ENCODE assay signal across 9 mouse cellular contexts in the genomic region with DNA sequence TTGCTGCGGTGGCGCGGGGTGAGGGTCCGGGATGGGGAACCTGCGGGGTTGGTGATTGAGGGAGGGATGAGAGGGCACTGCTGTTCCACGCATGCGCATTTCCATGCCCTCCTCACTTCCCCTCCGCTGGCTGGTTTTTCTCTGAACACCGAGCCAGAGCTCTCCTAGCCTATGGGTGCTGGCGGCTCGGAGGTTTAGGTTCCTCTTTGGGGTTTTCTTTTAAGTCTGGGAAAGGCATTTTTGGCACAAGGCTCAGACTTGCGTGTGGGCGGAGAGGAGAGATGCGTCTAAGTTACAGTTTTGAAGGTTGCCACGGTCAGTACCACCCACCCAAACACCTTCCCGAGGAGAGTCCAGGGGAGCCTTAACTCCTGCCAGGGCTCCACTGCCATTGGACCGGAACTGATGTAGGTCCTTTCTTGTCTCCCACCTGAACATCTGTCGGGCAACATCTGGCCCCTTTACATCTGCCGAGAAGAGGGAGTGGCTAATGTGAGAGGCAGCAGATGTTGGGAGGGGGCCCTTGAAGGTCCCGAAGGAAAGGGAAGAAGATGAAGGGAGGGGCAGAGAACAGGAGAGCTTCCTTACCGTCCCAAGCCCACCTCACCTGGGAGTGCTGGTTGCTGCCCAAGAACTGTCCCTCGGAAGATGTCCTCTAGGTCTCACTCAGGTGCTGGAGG. TPM values are rescaled to one million over a fixed set of nuclear protein-coding genes. Genes with fewer than 3 reads are reported as not detected.
DNase-seq lines count a peak whose midpoint lies in the region; ATAC-seq lines count a peak whose summit lies in the region.
"Had no signal": no experiment of that assay in that cellular context is flagged by ENCODE, and none has a peak within 500 bp of the region (broad histone marks: within the 10 kb centered on the region; RNA-seq: fewer than 3 reads in every experiment).

No protein-coding gene starts in this region.

- no peak for DNase-seq in kidney, postnatal 25 days
- DNase-seq in ES-CJ7 (ENCODE audit: low read depth, low spot score) (peak; percentile 57), liver (peak; percentile 37)
- peak; percentile 50 for DNase-seq in neural tube, embryonic 10.5 days (ENCODE audit: extremely low spot score, low spot score)
- no peak for DNase-seq in urinary bladder, postnatal 4 days (ENCODE audit: low spot score in 2 of 2)
- DNase-seq in adrenal gland, postnatal 25 days: no peak

- 0 out of 2 replicates have a peak overlapping the region, but pooled peaks have one; percentile 12 for H3K9ac ChIP-seq in kidney, embryonic 14.5 days (ENCODE audit: low read depth, low read length)
- peak overlapping the region; percentile 30; the same call in 1 of the 2 replicates for H3K9ac ChIP-seq in forebrain, embryonic 15.5 days (replicated peaks)

- no peaks in the 10 kb centered on the region for H3K36me3 ChIP-seq in kidney, embryonic 14.5 days (ENCODE audit: control insufficient read depth, insufficient read depth, low read length)
- no peaks in the 10 kb centered on the region for H3K36me3 ChIP-seq in forebrain, embryonic 15.5 days

- H3K27me3 ChIP-seq in kidney, embryonic 14.5 days (ENCODE audit: control insufficient read depth, insufficient read depth, low read length): peaks cover 5% of the 10 kb centered on the region; the same call in 1 of the 2 replicates
- H3K27me3 ChIP-seq in forebrain, embryonic 15.5 days: 0 out of 2 replicates have a peak, but pooled peaks cover 4% of the 10 kb centered on the region

- peak overlapping the region; percentile 25 for H3K4me3 ChIP-seq in kidney, embryonic 14.5 days (ENCODE audit: low read length)
- H3K4me3 ChIP-seq in forebrain, embryonic 15.5 days: peak overlapping the region; percentile 32

- 15% methylated on average over 22 of the region's 22 CpGs for WGBS in kidney, embryonic 14.5 days
- WGBS in forebrain, embryonic 15.5 days: 19% methylated on average over 22 of the region's 22 CpGs

- H3K27ac ChIP-seq in kidney, embryonic 14.5 days (ENCODE audit: low read depth, low read length): no peak overlapping the region
- no peak overlapping the region for H3K27ac ChIP-seq in forebrain, embryonic 15.5 days (replicated peaks)
- H3K27ac ChIP-seq: macrophage had no signal

- no peaks in the 10 kb centered on the region for H3K9me3 ChIP-seq in kidney, embryonic 14.5 days (ENCODE audit: control insufficient read depth, low read length)
- H3K9me3 ChIP-seq in forebrain, embryonic 15.5 days: no peaks in the 10 kb centered on the region

- H3K4me2 ChIP-seq in kidney, embryonic 14.5 days (replicated peaks; ENCODE audit: low read depth, low read length): peak overlapping the region; percentile 47
- peak overlapping the region; percentile 53 for H3K4me2 ChIP-seq in forebrain, embryonic 15.5 days (replicated peaks)

- peaks cover 7% of the 10 kb centered on the region; the same call in 1 of the 2 replicates for H3K4me1 ChIP-seq in kidney, embryonic 14.5 days (ENCODE audit: control insufficient read depth, insufficient read depth, low read length)
- H3K4me1 ChIP-seq in forebrain, embryonic 15.5 days: peaks cover 5% of the 10 kb centered on the region; the same call in 1 of the 2 replicates

- no peak for ATAC-seq in kidney, embryonic 14.5 days (ENCODE audit: low FRiP score, low TSS enrichment)
- no peak for ATAC-seq in forebrain, embryonic 15.5 days (replicated peaks)

RNA-seq across cellular contexts. Expression of a gene that starts 8.5 kb away (rescaled TPM):
- 0.11 TPM in 1 of 2 replicates, not detected in the other for polyA plus RNA-seq in kidney, embryonic 14.5 days (2014; fragmentation: Nextera tagmentation; extraction: Ambion mirVana)
- polyA plus RNA-seq in forebrain, embryonic 15.5 days (2015; fragmentation: Nextera tagmentation; extraction: Ambion mirVana): not detected in 2 replicates
- total RNA-seq in adrenal gland, postnatal 25 days (2021): 1.0 and 1.7 TPM in 2 replicates

Comparison
In these comparisons a context has a peak if more than half of its experiments do, and no peak if none do; other contexts are left out.
1. DNase-seq: peak in ES-CJ7 (single experiment), liver (single experiment) and neural tube, embryonic 10.5 days (single experiment); none in kidney, postnatal 25 days (0 of 2), urinary bladder, postnatal 4 days (0 of 2) and adrenal gland, postnatal 25 days (single experiment).